Mouse (Mus musculus) common myeloid progenitor, adult 5-6 weeks (primary cell): ENCODE results near the gene Acin1. TPM values are rescaled to one million over a fixed set of nuclear protein-coding genes. Genes with fewer than 3 reads are reported as not detected.

Source experiments
- ATAC-seq: replicated peaks from 2 replicates; pipeline ENCODE4 v1.8.0; 2016; ENCODE audit warnings: low read depth, mild to moderate bottlenecking, moderate TSS enrichment, inconsistent platforms; ENCODE audit not compliant: poor library complexity, severe bottlenecking
- total RNA-seq: library from RNA; stranded (forward); fragments of 200-1000, 187-1606 nt; gene quantifications from 2 replicates; pipeline ENCODE4 v1.2.3, GENCODE M21; 2017

Acin1 gene
- 238 and 282 TPM in 2 replicates for total RNA-seq

GRCm38 (mm10) chr14:54686522-54687143 is at the start of gene Acin1:
Acin1 (minus strand) TSS chr14:54686931.
- ATAC-seq = peak; percentile 84

DNA sequence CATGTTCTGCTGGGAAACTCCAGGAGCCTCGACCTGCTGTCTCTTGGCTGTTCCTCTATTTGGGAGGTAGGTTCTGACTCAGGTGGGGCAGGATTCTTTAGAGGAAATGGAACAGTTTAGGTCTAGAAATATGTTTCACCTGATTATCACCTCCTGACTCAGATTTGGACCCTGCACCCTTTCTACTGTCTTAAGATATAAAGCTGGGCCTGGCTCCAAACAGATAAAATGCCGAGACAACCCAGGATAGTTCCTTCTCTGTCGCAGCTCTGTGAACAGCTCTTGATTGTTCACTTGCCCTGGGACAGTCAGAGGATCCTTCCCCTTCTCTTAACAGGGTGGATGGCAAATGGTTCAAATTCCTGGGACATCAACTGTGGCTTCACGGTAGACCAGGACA is 48.5 kb upstream of the Acin1 start:
- ATAC-seq = no peak

DNA sequence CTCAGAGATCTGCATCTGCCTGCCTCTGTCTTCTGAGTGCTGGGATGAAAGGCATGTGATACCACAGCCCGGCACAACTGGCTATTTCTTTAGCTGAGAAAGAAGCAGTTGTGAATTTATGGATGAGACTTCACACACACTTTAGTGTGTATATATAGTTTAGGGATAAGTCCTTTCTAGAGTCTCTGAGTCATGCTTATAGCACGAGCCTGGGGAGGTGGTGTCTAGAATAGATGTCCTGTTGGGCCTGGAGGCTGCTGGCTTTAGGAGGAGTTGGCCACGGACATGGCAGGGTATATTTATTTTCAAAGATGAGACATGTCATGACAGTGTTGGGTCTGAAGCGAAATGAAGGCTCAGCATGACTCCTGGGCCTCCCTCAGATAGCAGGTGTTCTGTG is 47.3 kb upstream of the Acin1 start:
- ATAC-seq = no peak

DNA sequence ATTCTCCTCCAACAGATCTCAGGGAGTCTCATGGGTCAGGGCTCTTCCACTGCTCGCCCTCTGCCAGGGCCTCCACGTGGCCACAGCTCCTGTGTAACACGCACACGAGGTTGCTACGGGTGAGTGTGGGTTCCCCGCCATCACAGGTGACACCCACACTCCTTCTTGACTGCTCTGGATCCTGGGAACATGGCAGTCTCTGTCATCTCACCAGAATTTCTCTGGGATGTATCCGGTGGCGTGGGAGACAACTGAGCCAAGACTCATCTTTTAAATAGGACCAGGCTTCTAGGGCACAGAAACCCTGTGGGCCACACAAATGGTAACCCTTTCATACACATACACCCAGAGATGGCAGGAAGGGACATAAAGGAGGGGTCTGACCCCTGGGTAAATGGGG is 45.5 kb upstream of the Acin1 start:
- no peak for ATAC-seq

- ATAC-seq = no peak
Observed at GRCm38 (mm10) chr14:54730305-54730704, 43.6 kb upstream of the Acin1 start.

GRCm38 (mm10) chr14:54728823-54729653 is 42.3 kb upstream of the Acin1 start:
- peak; percentile 30; the same call in 1 of the 2 replicates for ATAC-seq

DNA sequence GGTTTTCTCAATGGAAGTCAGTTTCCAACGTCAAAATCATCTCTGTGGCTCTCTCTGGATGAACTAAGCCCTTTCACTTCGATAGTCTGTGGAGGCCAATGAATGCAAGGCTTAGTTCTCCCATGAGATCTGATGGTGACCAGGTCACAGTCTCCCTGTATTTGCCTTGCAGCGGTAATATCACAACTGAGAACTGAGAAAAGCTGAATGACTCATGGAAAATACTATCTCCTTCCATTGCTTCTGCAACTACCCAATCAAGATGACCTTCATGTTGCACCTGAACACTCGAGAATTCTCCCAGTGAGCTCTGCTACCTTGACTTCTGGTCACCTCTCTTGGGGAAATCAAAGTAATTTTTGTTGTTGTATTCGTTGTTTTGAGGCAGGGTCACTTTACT is 40.8 kb upstream of the Acin1 start:
- no peak for ATAC-seq

DNA sequence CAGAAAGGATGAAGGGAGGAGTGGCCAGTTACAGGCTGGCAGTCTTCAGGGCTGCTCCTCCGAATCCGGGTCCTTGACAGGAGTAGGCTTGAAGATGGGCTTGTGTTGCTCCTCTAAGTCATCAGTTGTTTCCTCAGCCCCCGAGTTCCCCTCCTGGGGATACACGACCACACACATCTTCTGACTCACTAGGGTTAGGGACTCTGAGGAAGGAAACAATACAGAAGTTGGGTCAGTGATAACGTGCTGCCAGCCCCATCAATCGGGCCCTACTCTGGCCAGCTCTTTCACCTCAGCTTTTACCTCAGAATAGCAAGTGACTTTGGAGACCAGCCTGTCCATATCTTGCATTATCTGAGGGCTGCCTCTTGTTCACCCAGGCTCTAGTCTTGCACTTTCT is 37.3 kb upstream of the Acin1 start:
- peak; percentile 62 for ATAC-seq

- no peak for ATAC-seq
Observed at GRCm38 (mm10) chr14:54721711-54722110, 35.0 kb upstream of the Acin1 start.

- no peak for ATAC-seq
Observed at GRCm38 (mm10) chr14:54720654-54721350, 34.1 kb upstream of the Acin1 start.

GRCm38 (mm10) chr14:54720041-54720440 is 33.3 kb upstream of the Acin1 start:
- ATAC-seq = no peak

- no peak for ATAC-seq
Observed at GRCm38 (mm10) chr14:54715402-54715801, 28.7 kb upstream of the Acin1 start.

DNA sequence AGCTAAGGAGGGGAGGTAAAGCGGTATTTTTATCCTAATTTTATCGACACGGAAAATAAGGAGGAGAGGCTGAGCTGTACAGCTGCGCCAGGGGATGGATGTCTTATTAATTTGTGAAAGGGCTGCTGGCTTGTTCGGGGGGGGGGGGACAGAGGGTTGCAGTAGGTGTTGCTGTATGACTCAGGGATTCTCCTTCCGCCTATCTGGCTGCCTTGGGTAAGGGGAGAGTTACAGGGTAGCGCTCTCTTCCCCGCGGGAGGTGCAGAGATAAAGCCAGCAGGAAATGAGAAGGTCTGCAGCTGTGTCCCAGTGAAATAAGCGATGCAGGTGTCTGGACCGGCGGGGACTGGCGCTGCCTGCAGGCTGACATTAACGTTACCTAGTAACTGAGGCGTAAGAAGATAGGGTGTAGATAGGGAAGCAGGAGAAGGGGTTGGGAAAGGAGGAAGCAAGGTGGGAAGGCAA is 27.9 kb upstream of the Acin1 start:
- ATAC-seq = peak; percentile 70

- peak; percentile 48 for ATAC-seq
Observed at GRCm38 (mm10) chr14:54714121-54714520, 27.4 kb upstream of the Acin1 start.

DNA sequence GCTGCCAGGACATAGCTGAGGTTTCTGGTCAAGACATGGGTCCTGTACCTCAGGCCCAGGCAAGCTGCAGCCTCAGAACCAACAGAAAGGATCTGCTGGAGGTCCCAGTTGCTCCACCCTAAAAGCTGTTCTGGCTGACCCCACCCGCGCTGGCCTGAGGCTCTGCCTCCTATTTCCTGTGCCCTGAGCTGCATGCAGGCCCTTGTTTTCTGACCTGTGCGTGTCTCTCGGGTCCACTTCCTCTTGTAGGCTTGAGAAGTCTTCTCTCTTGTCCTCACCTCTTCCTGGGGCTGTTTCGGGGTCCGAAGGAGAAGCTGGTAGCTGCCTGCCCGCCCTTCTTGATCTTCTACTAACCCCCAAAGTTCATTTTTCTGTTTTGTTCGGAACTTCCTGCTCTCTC is 26.1 kb upstream of the Acin1 start:
- peak; percentile 46 for ATAC-seq

- ATAC-seq = no peak
Observed at GRCm38 (mm10) chr14:54712074-54712473, 25.3 kb upstream of the Acin1 start, which contains the start of gene Cebpe. Cebpe (minus strand) TSS chr14:54712174.

DNA sequence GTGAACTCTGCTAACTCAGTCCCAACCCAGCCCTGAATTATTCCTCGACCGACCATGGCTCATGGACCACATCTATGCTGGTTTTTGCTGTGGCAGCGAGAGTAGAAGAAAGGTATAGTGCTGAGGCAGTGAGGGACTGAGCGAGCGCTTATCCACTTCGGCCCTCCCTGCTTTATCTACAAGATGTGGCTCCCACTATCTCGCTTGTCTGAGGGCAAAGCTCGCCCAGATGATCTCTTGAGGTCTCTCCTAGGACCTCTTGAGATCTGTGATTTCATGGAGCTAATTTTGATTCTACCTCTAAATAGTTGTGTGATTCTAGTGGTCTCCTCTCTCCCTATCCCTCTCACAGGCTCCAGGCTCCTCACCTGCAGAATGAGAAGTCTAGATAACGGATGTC is 22.3 kb upstream of the Acin1 start:
- ATAC-seq = no peak

DNA sequence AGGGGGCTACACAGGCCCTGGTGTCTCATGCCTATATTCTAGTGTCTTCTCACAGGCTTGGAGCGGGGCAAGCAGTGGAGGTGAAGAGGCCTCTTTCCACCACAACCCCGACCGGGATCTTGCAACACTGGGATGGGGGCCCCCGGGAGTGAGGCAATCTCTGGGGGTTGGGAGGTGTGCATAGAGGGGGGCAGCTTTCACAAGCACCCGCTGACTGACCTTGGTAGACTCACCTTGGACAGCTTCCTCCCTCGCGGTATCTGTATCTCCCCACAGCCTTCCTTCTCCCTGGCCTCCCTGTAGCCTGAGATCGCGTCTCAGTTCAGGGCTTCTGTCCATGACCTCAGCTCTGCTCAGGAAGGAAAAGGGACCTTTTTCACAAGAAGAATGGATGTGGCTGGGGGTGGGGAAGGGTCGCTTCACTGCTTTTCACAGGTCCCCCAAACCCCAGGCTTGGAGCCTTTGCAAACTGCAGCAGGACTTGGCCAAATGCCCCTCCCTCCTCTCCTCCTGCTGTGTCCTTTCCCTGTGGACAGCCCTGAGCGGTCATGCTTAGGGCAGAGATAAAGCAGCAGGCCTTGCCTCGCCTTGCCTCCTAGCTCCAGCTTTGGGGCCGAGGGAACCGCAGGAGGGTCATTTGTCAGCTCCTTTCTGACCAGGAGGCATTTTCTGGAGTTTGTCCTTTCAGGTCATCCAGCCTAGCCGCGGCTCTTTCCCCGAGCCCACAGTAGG is 20.0 kb upstream of the Acin1 start:
- ATAC-seq = peak; percentile 16

DNA sequence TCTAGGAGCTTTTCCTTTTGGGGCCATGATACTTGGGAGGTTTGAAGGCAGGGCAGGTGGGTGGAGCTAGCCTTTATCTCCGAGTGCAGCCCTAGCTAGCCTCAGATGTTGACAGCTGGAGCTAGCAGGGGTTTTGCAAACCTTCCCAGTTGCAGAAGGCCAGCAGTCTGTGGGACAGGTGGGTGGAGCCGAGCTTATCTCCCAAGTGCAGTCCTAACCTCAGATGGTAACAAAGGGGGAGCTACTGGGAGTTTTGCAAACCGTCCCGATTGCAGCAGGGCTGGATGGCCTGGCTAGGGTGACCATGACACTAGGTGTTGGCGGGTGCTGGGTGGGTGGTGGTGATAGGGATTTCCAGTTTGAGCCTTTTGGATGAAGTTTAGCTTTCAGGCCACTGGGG is 19.1 kb upstream of the Acin1 start:
- peak; percentile 88 for ATAC-seq

DNA sequence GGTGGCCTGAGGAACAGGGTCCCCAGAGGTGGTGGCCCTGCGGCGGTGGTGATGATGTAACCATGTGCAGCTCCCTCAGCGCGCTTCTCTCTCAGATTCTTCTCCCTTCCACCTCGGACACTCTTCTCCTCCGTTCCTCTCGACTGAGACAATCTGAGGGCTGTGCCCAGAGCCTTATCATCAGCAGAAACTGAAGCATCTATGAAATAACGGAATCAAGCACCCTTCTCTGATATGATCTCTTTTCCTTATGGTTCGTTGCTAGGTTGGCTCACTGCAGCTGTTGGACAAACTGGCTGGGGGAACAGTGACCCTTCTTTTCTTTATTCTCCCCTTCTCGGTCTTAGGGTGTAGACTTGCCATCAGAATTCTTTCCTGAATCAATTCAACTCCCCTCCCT is 16.5 kb upstream of the Acin1 start:
- ATAC-seq = no peak
